Mouse (Mus musculus): ENCODE data around the gene Dnase2b. TPM values are rescaled to one million over a fixed set of nuclear protein-coding genes. Genes with fewer than 3 reads are reported as not detected.

Gene Dnase2b
- total and polyA plus RNA-seq, 2 experiments, result 6.6 to 11.0 TPM

- Histone ChIP-seq H3K4me1 (ENCODE audit: control insufficient read depth, insufficient read depth, low read length) (peaks cover 11% of the 10 kb centered on the region), H3K9ac (ENCODE audit: low read depth, low read length) (no peak overlapping the region), H3K4me3 (ENCODE audit: insufficient read depth, low read depth, low read length) (no peak overlapping the region), H3K27ac (replicated peaks; ENCODE audit: insufficient read depth, low read depth, low read length) (peak overlapping the region; percentile 87), H3K79me2 (ENCODE audit: control insufficient read depth, insufficient read depth, low read length) (no peaks in the 10 kb centered on the region), H3K36me3 (ENCODE audit: control insufficient read depth, insufficient read depth, low read length) (peaks cover 8% of the 10 kb centered on the region; the same call in 1 of the 2 replicates), H3K27me3 (ENCODE audit: control insufficient read depth, insufficient read depth, low read length) (no peaks in the 10 kb centered on the region)
- WGBS, result 19% methylated on average over 3 of the region's 3 CpGs
- TF ChIP-seq CTCF (IDR thresholded peaks at IDR 0.05; ENCODE audit: low read depth, low read length), result no peak
- TF ChIP-seq POLR2A (IDR thresholded peaks at IDR 0.05; ENCODE audit: extremely low read depth, insufficient read depth, low read length), result no peak
- peak; percentile 99 for DNase-seq (ENCODE audit: extremely low read depth, low read depth, low spot score)
Measured at GRCm38 (mm10) chr3:146580039-146580729, 35.2 kb downstream of the Dnase2b start.

GRCm38 (mm10) chr3:146577591-146577990 is 37.8 kb downstream of the Dnase2b start:
- Histone ChIP-seq H3K9ac (ENCODE audit: low read depth, low read length) (no peak overlapping the region), H3K4me1 (ENCODE audit: control insufficient read depth, insufficient read depth, low read length) (peaks cover 11% of the 10 kb centered on the region), H3K27me3 (ENCODE audit: control insufficient read depth, insufficient read depth, low read length) (no peaks in the 10 kb centered on the region), H3K36me3 (ENCODE audit: control insufficient read depth, insufficient read depth, low read length) (peaks cover 3% of the 10 kb centered on the region; the same call in 1 of the 2 replicates), H3K27ac (replicated peaks; ENCODE audit: insufficient read depth, low read depth, low read length) (no peak overlapping the region), H3K79me2 (ENCODE audit: control insufficient read depth, insufficient read depth, low read length) (no peaks in the 10 kb centered on the region), H3K4me3 (ENCODE audit: insufficient read depth, low read depth, low read length) (no peak overlapping the region)
- WGBS, result 70% methylated on average over 2 of the region's 2 CpGs
- TF ChIP-seq POLR2A (IDR thresholded peaks at IDR 0.05; ENCODE audit: extremely low read depth, insufficient read depth, low read length) (no peak), CTCF (IDR thresholded peaks at IDR 0.05; ENCODE audit: low read depth, low read length) (no peak)
- no peak for DNase-seq (ENCODE audit: extremely low read depth, low read depth, low spot score)

GRCm38 (mm10) chr3:146571341-146571740 is 44.1 kb downstream of the Dnase2b start:
- H3K79me2 ChIP-seq (ENCODE audit: control insufficient read depth, insufficient read depth, low read length), result no peaks in the 10 kb centered on the region
- DNase-seq (ENCODE audit: extremely low read depth, low read depth, low spot score), result peak; percentile 85
- WGBS, result 15% methylated on average over 1 of the region's 1 CpGs
- no peak overlapping the region for H3K9ac ChIP-seq (ENCODE audit: low read depth, low read length)
- TF ChIP-seq POLR2A (IDR thresholded peaks at IDR 0.05; ENCODE audit: extremely low read depth, insufficient read depth, low read length), result no peak
- no peaks in the 10 kb centered on the region for H3K27me3 ChIP-seq (ENCODE audit: control insufficient read depth, insufficient read depth, low read length)
- H3K4me3 ChIP-seq (ENCODE audit: insufficient read depth, low read depth, low read length), result no peak overlapping the region
- H3K4me1 ChIP-seq (ENCODE audit: control insufficient read depth, insufficient read depth, low read length), result peaks cover 19% of the 10 kb centered on the region
- H3K36me3 ChIP-seq (ENCODE audit: control insufficient read depth, insufficient read depth, low read length), result no peaks in the 10 kb centered on the region
- peak overlapping the region; percentile 62 for H3K27ac ChIP-seq (replicated peaks; ENCODE audit: insufficient read depth, low read depth, low read length)

GRCm38 (mm10) chr3:146570939-146571338 is 44.5 kb downstream of the Dnase2b start:
- Histone ChIP-seq H3K27me3 (ENCODE audit: control insufficient read depth, insufficient read depth, low read length) (no peaks in the 10 kb centered on the region), H3K36me3 (ENCODE audit: control insufficient read depth, insufficient read depth, low read length) (no peaks in the 10 kb centered on the region), H3K9ac (ENCODE audit: low read depth, low read length) (no peak overlapping the region), H3K4me1 (ENCODE audit: control insufficient read depth, insufficient read depth, low read length) (peaks cover 19% of the 10 kb centered on the region), H3K79me2 (ENCODE audit: control insufficient read depth, insufficient read depth, low read length) (no peaks in the 10 kb centered on the region), H3K27ac (replicated peaks; ENCODE audit: insufficient read depth, low read depth, low read length) (peak overlapping the region; percentile 62), H3K4me3 (ENCODE audit: insufficient read depth, low read depth, low read length) (no peak overlapping the region)
- peak; percentile 92 for DNase-seq (ENCODE audit: extremely low read depth, low read depth, low spot score)
- WGBS, result 26% methylated on average over 6 of the region's 6 CpGs
- TF ChIP-seq POLR2A (IDR thresholded peaks at IDR 0.05; ENCODE audit: extremely low read depth, insufficient read depth, low read length), result no peak
- TF ChIP-seq CTCF (IDR thresholded peaks at IDR 0.05; ENCODE audit: low read depth, low read length), result no peak

GRCm38 (mm10) chr3:146570148-146570782 is 45.1 kb downstream of the Dnase2b start, which contains the start of gene Uox:
Gene Uox, plus strand, starts transcription at chr3:146570426.
- Histone ChIP-seq H3K4me1 (ENCODE audit: control insufficient read depth, insufficient read depth, low read length) (peaks cover 19% of the 10 kb centered on the region), H3K36me3 (ENCODE audit: control insufficient read depth, insufficient read depth, low read length) (no peaks in the 10 kb centered on the region), H3K27me3 (ENCODE audit: control insufficient read depth, insufficient read depth, low read length) (no peaks in the 10 kb centered on the region), H3K79me2 (ENCODE audit: control insufficient read depth, insufficient read depth, low read length) (no peaks in the 10 kb centered on the region), H3K27ac (replicated peaks; ENCODE audit: insufficient read depth, low read depth, low read length) (peak within 1 kb of the TSS; percentile 88), H3K9ac (ENCODE audit: low read depth, low read length) (peak within 1 kb of the TSS; percentile 32), H3K4me3 (ENCODE audit: insufficient read depth, low read depth, low read length) (peak within 1 kb of the TSS; percentile 12)
- TF ChIP-seq POLR2A (IDR thresholded peaks at IDR 0.05; ENCODE audit: extremely low read depth, insufficient read depth, low read length), result no peak
- TF ChIP-seq CTCF (IDR thresholded peaks at IDR 0.05; ENCODE audit: low read depth, low read length), result no peak
- peak; percentile 99 for DNase-seq (ENCODE audit: extremely low read depth, low read depth, low spot score)
- 24% methylated on average over 10 of the region's 10 CpGs for WGBS

GRCm38 (mm10) chr3:146569594-146569993 is 45.8 kb downstream of the Dnase2b start:
- Histone ChIP-seq H3K27me3 (ENCODE audit: control insufficient read depth, insufficient read depth, low read length) (no peaks in the 10 kb centered on the region), H3K4me1 (ENCODE audit: control insufficient read depth, insufficient read depth, low read length) (peaks cover 19% of the 10 kb centered on the region), H3K36me3 (ENCODE audit: control insufficient read depth, insufficient read depth, low read length) (no peaks in the 10 kb centered on the region), H3K79me2 (ENCODE audit: control insufficient read depth, insufficient read depth, low read length) (no peaks in the 10 kb centered on the region), H3K27ac (replicated peaks; ENCODE audit: insufficient read depth, low read depth, low read length) (peak overlapping the region; percentile 88), H3K9ac (ENCODE audit: low read depth, low read length) (peak overlapping the region; percentile 24; the same call in 1 of the 2 replicates), H3K4me3 (ENCODE audit: insufficient read depth, low read depth, low read length) (no peak overlapping the region)
- TF ChIP-seq CTCF (IDR thresholded peaks at IDR 0.05; ENCODE audit: low read depth, low read length) (no peak), POLR2A (IDR thresholded peaks at IDR 0.05; ENCODE audit: extremely low read depth, insufficient read depth, low read length) (no peak)
- WGBS, result 63% methylated on average over 3 of the region's 3 CpGs
- DNase-seq (ENCODE audit: extremely low read depth, low read depth, low spot score), result no peak

All from liver, adult 2 months (tissue).